Mouse (Mus musculus): Measurements from ENCODE around the gene Xrcc1. TPM values are rescaled to one million over a fixed set of nuclear protein-coding genes. Genes with fewer than 3 reads are reported as not detected.

Xrcc1 gene
- polyA plus RNA-seq, 1 experiment = 129 TPM

GRCm38 (mm10) chr7:24533031-24533571 is 13.0 kb upstream of the Xrcc1 start:
- peaks cover 1% of the 10 kb centered on the region; the same call in 1 of the 2 replicates for H3K4me1 ChIP-seq (ENCODE audit: control insufficient read depth, insufficient read depth, low read length)
- 93% methylated on average over 28 of the region's 28 CpGs for WGBS
- H3K27ac ChIP-seq (ENCODE audit: control insufficient read depth, insufficient read depth, low read depth, low read length, poor library complexity) = no peak overlapping the region
- H3K4me3 ChIP-seq (replicated peaks; ENCODE audit: control insufficient read depth, low read depth, low read length) = no peak overlapping the region
- no peak for TF ChIP-seq CTCF (IDR thresholded peaks at IDR 0.05; ENCODE audit: control insufficient read depth, insufficient read depth, low read length)

DNA sequence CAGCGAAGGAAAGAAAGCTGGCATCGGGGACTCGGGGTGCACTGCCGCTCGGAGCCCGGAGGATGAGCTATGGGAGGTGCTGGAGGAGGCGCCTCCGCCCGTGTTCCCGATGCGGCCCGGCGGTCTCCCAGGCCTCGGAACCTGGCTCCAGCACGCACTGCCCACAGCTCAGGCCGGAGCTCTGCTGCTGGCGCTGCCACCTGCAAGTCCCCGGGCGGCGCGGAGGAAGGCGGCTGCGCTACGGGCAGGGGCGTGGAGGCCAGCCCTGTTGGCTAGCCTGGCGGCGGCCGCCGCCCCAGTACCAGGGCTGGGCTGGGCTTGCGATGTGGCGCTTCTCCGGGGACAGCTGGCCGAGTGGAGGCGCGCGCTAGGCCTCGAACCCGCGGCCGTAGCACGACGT is 12.3 kb upstream of the Xrcc1 start:
- TF ChIP-seq POLR2A (IDR thresholded peaks at IDR 0.05; ENCODE audit: borderline replicate concordance, control insufficient read depth, low read depth, low read length) (no peak), CTCF (IDR thresholded peaks at IDR 0.05; ENCODE audit: control insufficient read depth, insufficient read depth, low read length) (no peak)
- WGBS = 90% methylated on average over 42 of the region's 42 CpGs
- Histone ChIP-seq H3K4me1 (ENCODE audit: control insufficient read depth, insufficient read depth, low read length) (peaks cover 1% of the 10 kb centered on the region; the same call in 1 of the 2 replicates), H3K27ac (ENCODE audit: control insufficient read depth, insufficient read depth, low read depth, low read length, poor library complexity) (no peak overlapping the region), H3K4me3 (replicated peaks; ENCODE audit: control insufficient read depth, low read depth, low read length) (no peak overlapping the region)

- Histone ChIP-seq H3K27ac (ENCODE audit: control insufficient read depth, insufficient read depth, low read depth, low read length, poor library complexity) (no peak overlapping the region), H3K4me1 (ENCODE audit: control insufficient read depth, insufficient read depth, low read length) (peaks cover 1% of the 10 kb centered on the region; the same call in 1 of the 2 replicates), H3K4me3 (replicated peaks; ENCODE audit: control insufficient read depth, low read depth, low read length) (no peak overlapping the region)
- no peak for TF ChIP-seq POLR2A (IDR thresholded peaks at IDR 0.05; ENCODE audit: borderline replicate concordance, control insufficient read depth, low read depth, low read length)
- no peak for TF ChIP-seq CTCF (IDR thresholded peaks at IDR 0.05; ENCODE audit: control insufficient read depth, insufficient read depth, low read length)
- WGBS = 93% methylated on average over 19 of the region's 19 CpGs
Measured at GRCm38 (mm10) chr7:24534301-24534700, 11.8 kb upstream of the Xrcc1 start.

- Histone ChIP-seq H3K27ac (ENCODE audit: control insufficient read depth, insufficient read depth, low read depth, low read length, poor library complexity) (no peak overlapping the region), H3K4me3 (replicated peaks; ENCODE audit: control insufficient read depth, low read depth, low read length) (no peak overlapping the region), H3K4me1 (ENCODE audit: control insufficient read depth, insufficient read depth, low read length) (no peaks in the 10 kb centered on the region)
- WGBS = 76% methylated on average over 4 of the region's 4 CpGs
- TF ChIP-seq POLR2A (IDR thresholded peaks at IDR 0.05; ENCODE audit: borderline replicate concordance, control insufficient read depth, low read depth, low read length) (no peak), CTCF (IDR thresholded peaks at IDR 0.05; ENCODE audit: control insufficient read depth, insufficient read depth, low read length) (no peak)
Measured at GRCm38 (mm10) chr7:24537081-24537480, 9.0 kb upstream of the Xrcc1 start.

DNA sequence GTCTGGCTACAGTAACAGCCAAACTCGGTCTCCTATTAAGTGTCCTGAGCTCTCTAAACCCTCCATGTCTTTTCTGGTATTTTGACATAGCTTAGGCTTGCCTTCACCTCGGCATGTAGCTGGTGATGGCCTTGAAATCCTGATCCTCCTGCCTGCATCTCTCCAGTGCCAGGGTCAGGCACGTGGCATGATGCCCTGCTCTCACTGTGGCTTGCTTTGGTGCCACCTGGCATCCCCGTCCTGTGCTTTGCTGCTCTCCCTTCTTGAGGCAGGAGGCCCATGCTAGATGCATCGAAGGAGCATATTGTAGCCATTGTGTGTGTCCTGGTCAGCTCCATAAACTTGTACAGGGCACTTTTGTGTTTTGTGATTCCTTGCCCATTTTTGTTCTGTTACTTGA is 8.5 kb upstream of the Xrcc1 start:
- Histone ChIP-seq H3K27ac (ENCODE audit: control insufficient read depth, insufficient read depth, low read depth, low read length, poor library complexity) (no peak overlapping the region), H3K4me3 (replicated peaks; ENCODE audit: control insufficient read depth, low read depth, low read length) (no peak overlapping the region), H3K4me1 (ENCODE audit: control insufficient read depth, insufficient read depth, low read length) (no peaks in the 10 kb centered on the region)
- no peak for TF ChIP-seq POLR2A (IDR thresholded peaks at IDR 0.05; ENCODE audit: borderline replicate concordance, control insufficient read depth, low read depth, low read length)
- no peak for TF ChIP-seq CTCF (IDR thresholded peaks at IDR 0.05; ENCODE audit: control insufficient read depth, insufficient read depth, low read length)
- WGBS = 65% methylated on average over 5 of the region's 5 CpGs

DNA sequence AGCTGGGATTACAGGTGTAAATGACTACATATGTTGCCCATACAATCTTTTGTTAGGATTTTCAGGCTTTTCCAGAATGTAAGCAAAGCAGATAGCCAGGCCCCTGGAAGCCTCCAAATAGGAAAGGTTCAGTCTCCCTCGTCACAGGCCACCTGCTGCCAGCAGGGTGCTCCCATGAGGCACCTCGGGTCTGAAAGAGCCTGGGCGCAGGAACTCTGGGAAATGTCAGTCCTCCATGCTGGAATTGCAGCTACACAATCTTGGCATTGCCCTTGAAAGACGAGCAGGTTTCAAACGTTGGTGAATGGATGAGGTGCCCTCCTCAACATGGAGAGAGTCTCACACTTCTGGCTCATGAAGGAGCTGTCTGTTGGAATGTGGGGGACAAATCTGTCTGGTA is 7.9 kb upstream of the Xrcc1 start:
- H3K4me3 ChIP-seq (replicated peaks; ENCODE audit: control insufficient read depth, low read depth, low read length) = no peak overlapping the region
- no peaks in the 10 kb centered on the region for H3K4me1 ChIP-seq (ENCODE audit: control insufficient read depth, insufficient read depth, low read length)
- no peak for TF ChIP-seq POLR2A (IDR thresholded peaks at IDR 0.05; ENCODE audit: borderline replicate concordance, control insufficient read depth, low read depth, low read length)
- no peak for TF ChIP-seq CTCF (IDR thresholded peaks at IDR 0.05; ENCODE audit: control insufficient read depth, insufficient read depth, low read length)
- no peak overlapping the region for H3K27ac ChIP-seq (ENCODE audit: control insufficient read depth, insufficient read depth, low read depth, low read length, poor library complexity)
- 42% methylated on average over 5 of the region's 5 CpGs for WGBS

GRCm38 (mm10) chr7:24538701-24539100 is 7.4 kb upstream of the Xrcc1 start:
- Histone ChIP-seq H3K4me3 (replicated peaks; ENCODE audit: control insufficient read depth, low read depth, low read length) (no peak overlapping the region), H3K27ac (ENCODE audit: control insufficient read depth, insufficient read depth, low read depth, low read length, poor library complexity) (no peak overlapping the region), H3K4me1 (ENCODE audit: control insufficient read depth, insufficient read depth, low read length) (no peaks in the 10 kb centered on the region)
- TF ChIP-seq CTCF (IDR thresholded peaks at IDR 0.05; ENCODE audit: control insufficient read depth, insufficient read depth, low read length) (no peak), POLR2A (IDR thresholded peaks at IDR 0.05; ENCODE audit: borderline replicate concordance, control insufficient read depth, low read depth, low read length) (no peak)
- 48% methylated on average over 5 of the region's 5 CpGs for WGBS

GRCm38 (mm10) chr7:24539686-24540085 is 6.4 kb upstream of the Xrcc1 start:
- no peak for TF ChIP-seq CTCF (IDR thresholded peaks at IDR 0.05; ENCODE audit: control insufficient read depth, insufficient read depth, low read length)
- no peak for TF ChIP-seq POLR2A (IDR thresholded peaks at IDR 0.05; ENCODE audit: borderline replicate concordance, control insufficient read depth, low read depth, low read length)
- 83% methylated on average over 4 of the region's 4 CpGs for WGBS
- no peak overlapping the region for H3K4me3 ChIP-seq (replicated peaks; ENCODE audit: control insufficient read depth, low read depth, low read length)
- no peaks in the 10 kb centered on the region; the same call in 1 of the 2 replicates for H3K4me1 ChIP-seq (ENCODE audit: control insufficient read depth, insufficient read depth, low read length)
- no peak overlapping the region for H3K27ac ChIP-seq (ENCODE audit: control insufficient read depth, insufficient read depth, low read depth, low read length, poor library complexity)

DNA sequence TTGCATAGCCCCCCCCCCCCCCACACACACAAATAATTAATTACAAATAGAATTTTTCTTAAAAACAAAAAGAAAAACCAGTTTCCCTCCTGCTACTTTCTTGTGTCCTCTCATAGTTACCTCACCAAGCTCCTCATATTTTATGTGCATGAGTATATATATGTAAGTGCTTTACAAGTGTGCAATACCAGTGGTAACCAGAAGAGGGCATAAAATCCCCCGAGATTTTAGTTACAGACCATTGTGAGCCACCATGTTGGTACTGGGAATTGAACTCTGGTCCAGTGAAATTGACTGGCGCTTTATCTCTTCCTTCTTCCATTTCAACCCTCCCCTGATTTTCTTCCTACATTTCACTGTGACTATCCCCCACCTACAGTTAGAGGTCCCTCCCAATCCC is 1.6 kb upstream of the Xrcc1 start:
- H3K27ac ChIP-seq (ENCODE audit: control insufficient read depth, insufficient read depth, low read depth, low read length, poor library complexity) = no peak overlapping the region
- H3K4me1 ChIP-seq (ENCODE audit: control insufficient read depth, insufficient read depth, low read length) = peaks cover 4% of the 10 kb centered on the region
- WGBS = 73% methylated on average over 2 of the region's 2 CpGs
- no peak for TF ChIP-seq CTCF (IDR thresholded peaks at IDR 0.05; ENCODE audit: control insufficient read depth, insufficient read depth, low read length)
- H3K4me3 ChIP-seq (replicated peaks; ENCODE audit: control insufficient read depth, low read depth, low read length) = no peak overlapping the region
